Mouse (Mus musculus): ENCODE data around the gene Tppp3.

DNA sequence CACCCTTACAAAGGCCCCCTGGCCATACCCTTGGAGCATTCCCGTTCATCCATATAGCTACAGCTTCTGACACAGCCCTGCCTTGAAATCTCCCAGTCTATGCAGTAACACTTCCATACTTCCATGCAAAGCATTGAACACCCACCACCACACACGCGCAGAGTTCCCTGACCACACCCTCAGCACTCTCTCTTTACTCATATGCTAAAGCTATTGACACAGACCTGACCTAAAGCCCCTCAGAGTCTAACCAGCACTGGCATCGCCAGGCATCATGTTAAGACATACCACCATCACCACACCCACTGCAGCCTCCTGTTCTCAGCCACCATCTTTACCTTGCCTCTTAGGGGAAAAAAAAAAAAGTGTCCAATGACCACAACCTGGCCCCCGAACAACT, 1.1 kb downstream of the Tppp3 start:
- no peak for TF ChIP-seq CTCF (IDR thresholded peaks at IDR 0.05; ENCODE audit: extremely low read depth, insufficient read depth, insufficient read length, insufficient replicate concordance)
- no peak for TF ChIP-seq POLR2A (IDR thresholded peaks at IDR 0.05; ENCODE audit: low read depth, low read length)

Measured in spleen, adult 2 months (tissue).